Mouse (Mus musculus) megakaryocyte, adult 5-6 weeks (primary cell): Measurements from ENCODE around the gene Fam50b. TPM values are rescaled to one million over a fixed set of nuclear protein-coding genes. Genes with fewer than 3 reads are reported as not detected.

Source experiments
- ATAC-seq: 2 replicates; pipeline ENCODE4 v1.8.0; 2016; ENCODE audit warnings: mild to moderate bottlenecking, inconsistent platforms; ENCODE audit not compliant: poor library complexity, severe bottlenecking
- total RNA-seq, 2 experiments: library from RNA; stranded (forward) in 1 of 2; stranded (reverse) in 1 of 2; fragments of 153-499, 151-499 nt in 1 of 2; fragments of 221-1000, 200-1000 nt in 1 of 2; gene quantifications; 2 replicates each; pipeline versions ENCODE4 v1.2.3 to v1.2.4; 2015 to 2017

Fam50b gene
- total RNA-seq, 2 experiments from 2014 or later: not detected

DNA sequence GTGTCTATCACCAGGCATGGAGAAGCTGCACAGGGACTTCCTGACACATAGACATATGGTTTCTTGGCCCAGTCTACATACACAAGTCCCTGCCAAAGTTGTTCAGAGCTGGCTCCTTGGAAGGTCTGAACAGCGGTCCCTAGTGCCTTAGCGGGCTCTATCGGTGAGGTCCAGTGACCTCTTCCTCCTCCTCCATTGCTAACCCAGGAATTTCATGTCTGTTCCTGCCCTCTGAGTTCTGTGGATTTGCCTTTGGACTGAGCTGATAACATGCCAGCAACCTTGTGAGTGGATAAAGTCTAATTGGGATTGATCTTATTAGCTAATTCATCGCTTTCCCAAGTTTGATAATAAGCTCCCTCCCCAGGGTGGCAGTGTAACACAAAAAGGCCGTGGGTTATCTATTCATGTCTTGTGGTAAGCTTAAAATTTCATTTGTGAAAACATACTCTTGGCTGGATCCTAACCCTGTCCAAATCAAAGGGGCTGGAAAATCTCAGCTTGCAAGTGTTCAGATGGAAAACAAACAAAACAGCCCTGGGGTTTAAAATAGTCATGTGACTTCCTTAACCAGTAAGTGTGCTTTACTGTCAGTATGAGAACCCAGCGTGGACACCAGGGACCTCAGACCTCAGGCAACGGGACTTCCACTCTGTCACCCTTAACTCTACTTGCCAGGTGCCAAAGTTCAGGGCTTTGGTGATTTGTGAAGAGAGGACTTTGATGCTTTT, 3.5 kb downstream of the Fam50b start:
- no peak for ATAC-seq

- no peak for ATAC-seq
These were observed 4.0 kb downstream of the Fam50b start for GRCm38 (mm10) chr13:34738699-34738973.

- ATAC-seq: no peak
These were observed 4.4 kb downstream of the Fam50b start for GRCm38 (mm10) chr13:34739071-34739470.

DNA sequence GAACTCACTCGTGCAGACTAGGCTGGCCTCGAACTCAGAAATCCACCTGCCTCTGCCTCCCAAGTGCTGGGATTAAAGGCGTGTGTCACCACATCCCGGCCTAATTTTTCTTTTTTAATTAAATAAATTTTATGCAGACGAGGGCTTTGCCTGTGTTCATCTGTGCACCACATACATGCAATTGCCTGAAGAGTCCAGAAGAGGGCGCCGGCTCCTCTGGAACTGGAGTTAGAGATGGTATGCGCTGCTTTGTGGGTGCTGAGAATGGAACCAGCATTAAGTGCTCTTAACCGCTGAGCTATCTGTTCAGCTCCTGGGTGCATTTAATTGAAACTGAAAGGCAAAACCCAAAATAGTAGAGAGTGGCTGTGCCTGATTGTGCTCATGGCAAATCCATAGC, 6.6 kb downstream of the Fam50b start:
- ATAC-seq: no peak

GRCm38 (mm10) chr13:34741813-34742568, 7.3 kb downstream of the Fam50b start:
- no peak for ATAC-seq

DNA sequence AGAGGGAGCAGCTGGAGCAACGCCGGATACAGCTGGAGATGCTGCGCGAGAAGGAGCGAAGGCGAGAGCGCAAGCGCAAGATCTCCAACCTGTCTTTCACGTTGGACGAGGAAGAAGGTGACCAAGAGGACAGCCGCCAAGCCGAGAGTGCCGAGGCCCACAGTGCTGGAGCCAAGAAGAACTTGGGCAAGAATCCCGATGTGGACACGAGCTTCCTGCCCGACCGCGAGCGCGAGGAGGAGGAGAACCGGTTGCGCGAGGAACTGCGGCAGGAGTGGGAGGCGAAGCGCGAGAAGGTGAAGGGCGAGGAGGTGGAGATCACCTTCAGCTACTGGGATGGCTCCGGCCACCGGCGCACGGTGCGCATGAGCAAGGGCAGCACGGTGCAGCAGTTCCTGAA, 12.2 kb downstream of the Fam50b start:
- ATAC-seq: no peak

- ATAC-seq: no peak
These were observed 13.9 kb downstream of the Fam50b start for GRCm38 (mm10) chr13:34748530-34748929.

DNA sequence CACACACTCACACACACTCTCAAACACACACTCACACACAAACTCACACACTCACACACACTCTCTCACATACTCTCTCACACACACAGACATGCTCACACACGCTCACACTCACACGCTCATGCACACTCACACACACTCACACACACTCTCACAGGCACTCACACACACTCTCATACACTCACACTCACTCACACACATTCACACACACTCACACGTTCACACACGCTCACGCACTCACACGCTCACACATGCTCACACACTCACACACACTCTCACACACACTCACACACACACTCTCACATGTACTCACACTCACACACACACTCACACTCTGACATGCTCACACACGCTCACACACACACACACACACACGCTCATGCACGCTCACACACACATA, 24.6 kb downstream of the Fam50b start:
- no peak for ATAC-seq

- ATAC-seq: no peak
These were observed 26.1 kb downstream of the Fam50b start for GRCm38 (mm10) chr13:34760518-34761287.

DNA sequence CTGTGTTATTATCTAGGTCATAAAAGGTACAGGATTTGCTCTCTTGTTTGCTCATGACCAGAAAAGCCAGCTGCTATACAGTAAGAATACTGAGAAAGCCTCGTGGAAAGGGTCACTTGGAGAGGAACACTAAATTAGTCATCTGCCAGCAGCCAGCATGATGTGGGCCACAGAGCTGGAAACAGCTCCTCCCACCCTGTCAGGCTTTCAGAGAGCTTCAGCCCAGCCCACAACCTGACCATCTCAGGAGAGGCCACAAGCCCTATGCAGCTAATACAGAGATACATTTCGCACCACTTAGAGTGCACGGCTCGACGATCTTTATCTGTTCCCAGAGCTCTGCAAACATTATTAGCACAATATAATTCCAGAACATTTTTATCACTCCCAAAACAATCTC, 27.5 kb downstream of the Fam50b start:
- no peak for ATAC-seq

- no peak for ATAC-seq
These were observed 28.2 kb downstream of the Fam50b start for GRCm38 (mm10) chr13:34762865-34763264.

GRCm38 (mm10) chr13:34765269-34765668, 30.6 kb downstream of the Fam50b start:
- ATAC-seq: no peak

DNA sequence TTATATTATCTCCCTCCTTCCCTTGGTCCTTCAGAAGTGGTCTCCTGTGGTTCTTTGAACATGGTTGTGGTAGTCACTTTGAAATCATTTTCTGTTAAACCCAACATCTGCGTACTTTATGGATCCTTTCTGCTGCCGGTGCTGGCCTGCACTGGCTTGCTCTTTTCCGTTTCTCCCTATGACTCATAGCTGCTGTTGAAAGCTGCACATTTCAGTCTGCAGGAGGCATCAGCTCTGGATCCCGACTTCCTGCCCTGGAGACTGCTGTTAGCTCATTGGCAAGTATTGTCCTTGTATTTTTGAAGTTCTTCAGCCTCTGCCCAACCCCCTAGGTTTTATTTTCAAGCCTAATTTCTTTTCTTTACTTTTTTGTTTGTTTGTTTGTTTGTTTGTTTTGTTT, 31.9 kb downstream of the Fam50b start:
- ATAC-seq: no peak

DNA sequence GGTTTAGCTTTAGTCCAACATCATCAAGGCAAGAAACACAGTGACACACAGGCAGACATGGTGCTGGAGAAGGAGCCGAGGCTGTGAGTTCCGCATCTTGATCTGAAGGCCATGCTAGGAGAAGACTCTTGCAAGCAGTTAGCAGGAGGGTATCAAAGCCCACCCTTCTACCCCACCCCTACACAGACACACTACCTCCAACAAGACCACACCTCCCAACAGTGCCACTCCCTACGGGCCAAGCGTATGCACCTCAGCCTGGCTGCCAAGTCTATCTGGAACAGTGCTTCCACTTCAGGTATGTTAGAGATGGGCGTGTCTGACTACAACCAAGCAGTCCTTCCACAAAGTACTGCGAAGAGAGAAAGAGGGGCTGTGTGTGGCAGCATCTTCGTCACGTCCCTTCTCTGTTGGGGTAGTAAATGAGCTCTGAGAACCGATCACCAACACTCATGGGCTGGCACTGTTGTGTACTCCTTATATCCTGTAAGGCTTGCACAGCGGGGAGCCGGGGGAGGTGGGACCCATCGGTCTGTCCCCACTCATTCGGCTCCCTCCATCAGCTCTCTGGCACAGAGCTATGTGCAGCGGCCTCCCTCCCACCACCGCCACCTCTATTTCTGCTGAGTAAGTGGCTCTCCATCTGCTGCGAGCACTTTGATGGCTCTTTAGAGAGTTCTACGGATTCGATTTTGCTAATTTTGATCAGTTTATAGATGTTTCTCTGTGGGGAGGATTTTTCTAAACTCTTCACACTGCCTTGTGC, 33.1 kb downstream of the Fam50b start:
- ATAC-seq: no peak

DNA sequence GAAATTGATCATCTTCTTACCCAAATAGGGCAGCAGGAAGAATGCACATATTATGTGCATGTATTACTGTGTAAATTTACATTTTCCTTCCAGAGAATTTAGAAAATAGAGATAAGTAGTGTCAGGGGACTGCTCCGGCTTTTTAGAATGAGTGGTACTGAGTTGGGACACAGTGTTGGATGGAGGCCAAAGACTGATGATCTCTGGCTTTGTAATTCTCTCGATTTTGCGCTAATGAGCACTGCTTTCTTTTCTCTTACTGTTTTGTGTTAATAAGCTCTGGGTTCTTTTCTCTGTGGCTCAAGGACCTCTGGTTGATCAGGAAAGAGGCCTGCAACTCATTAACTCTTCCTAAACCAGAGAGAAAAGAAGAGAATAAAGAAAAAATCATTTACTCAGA, 42.1 kb downstream of the Fam50b start:
- ATAC-seq: no peak

- no peak for ATAC-seq
These were observed 46.4 kb downstream of the Fam50b start for GRCm38 (mm10) chr13:34780856-34781610.

DNA sequence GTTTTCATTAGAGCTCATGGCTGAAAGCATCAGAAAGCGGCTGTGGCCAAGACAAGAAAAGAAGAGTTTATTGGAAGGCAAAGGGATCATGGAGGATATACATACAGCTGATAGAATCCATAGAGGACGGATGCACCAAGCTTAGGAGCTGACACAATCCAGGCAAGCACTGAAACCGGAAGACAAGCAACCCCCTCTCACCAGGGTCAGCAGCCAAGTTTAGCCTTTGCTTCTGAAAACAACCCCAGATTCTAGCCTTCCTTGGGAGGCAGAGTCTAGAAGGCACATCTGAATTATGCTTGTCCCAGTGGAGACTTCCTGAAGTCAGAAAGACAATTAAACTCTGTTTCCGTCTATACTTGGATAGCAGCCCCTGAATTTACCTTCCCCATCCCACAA, 47.0 kb downstream of the Fam50b start:
- no peak for ATAC-seq

GRCm38 (mm10) chr13:34784818-34785217, 50.2 kb downstream of the Fam50b start:
- no peak for ATAC-seq

DNA sequence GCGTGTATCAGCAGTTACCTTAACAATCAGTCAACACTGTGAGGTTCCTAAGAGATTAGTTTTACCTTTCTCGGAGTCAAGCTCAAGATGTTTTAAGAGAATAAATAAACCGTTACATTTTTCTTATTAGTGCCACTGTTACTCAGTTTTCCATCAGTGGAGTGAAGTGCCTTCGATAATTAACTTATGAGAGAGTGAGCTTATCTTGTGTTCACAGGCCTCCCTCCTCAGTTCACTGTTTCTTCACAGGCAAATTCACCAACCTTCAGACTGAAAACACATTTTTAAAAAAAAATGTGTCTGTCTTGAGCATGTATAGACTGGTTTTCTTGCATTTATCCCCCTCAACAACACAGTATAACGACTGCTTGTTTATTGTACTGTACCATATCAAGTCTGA, 52.0 kb downstream of the Fam50b start:
- ATAC-seq: no peak

GRCm38 (mm10) chr13:34787546-34787945, 52.9 kb downstream of the Fam50b start:
- ATAC-seq: no peak
